Mouse (Mus musculus) granulocyte monocyte progenitor cell, adult 5-6 weeks (primary cell): ENCODE measurements around the gene Bcl2l12. TPM values are rescaled to one million over a fixed set of nuclear protein-coding genes. Genes with fewer than 3 reads are reported as not detected.

Source experiments
- ATAC-seq: replicated peaks from 2 replicates; pipeline ENCODE4 v1.8.0; 2016; ENCODE audit warnings: mild to moderate bottlenecking, moderate TSS enrichment, inconsistent platforms; ENCODE audit not compliant: poor library complexity, severe bottlenecking
- total RNA-seq, 2 experiments: library from RNA; stranded (forward) in 1 of 2; stranded (reverse) in 1 of 2; fragments of 200-712, 200-1000 nt in 1 of 2; fragments of >200 nt in 1 of 2; fragmentation: Nextera tagmentation in 1 of 2; gene quantifications; 2 replicates each; pipeline ENCODE4 v1.2.3; 2014 to 2017

Bcl2l12 gene
- total RNA-seq, 2 experiments from 2014 or later = 19.4 to 32.9 TPM

DNA sequence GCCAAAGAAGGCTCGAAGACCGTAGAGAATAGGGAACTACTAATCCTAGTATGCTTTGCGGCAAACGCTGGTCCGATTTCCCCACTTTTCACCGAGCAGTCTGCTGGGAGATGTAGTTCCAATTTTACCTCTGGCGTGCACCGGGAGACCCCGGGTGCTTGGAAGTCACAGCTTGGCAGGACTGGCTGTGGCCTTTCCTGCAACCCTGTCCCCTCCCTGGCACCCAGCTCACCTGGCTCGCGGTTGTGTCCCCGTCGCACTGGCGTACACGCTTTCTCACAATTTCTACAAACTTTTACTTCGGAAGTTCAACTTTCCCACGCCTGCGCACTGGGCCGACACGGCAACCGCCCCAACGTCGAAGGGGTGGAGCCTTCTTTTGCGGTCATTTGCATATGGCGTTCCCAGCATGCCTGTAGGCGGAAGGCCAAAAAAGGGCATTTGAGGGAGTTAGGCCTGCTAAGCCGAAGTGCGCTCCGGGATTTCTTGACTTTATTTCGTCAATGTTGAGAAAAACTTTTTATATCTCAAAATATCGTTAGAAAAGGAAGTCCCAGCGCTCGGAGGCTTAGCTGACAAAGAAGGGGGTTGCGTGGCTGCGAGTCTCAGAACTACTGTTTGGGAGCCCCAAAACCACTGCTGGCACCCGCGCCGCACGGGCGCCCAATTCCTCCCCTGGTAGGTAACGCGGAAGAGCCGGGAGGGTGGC lies 1.1 kb downstream of the Bcl2l12 start, which contains the start of gene Irf3:
Gene Irf3 (plus strand): TSS at position 418 of the 709 bp plus-strand sequence.
- peak; percentile 80 for ATAC-seq

DNA sequence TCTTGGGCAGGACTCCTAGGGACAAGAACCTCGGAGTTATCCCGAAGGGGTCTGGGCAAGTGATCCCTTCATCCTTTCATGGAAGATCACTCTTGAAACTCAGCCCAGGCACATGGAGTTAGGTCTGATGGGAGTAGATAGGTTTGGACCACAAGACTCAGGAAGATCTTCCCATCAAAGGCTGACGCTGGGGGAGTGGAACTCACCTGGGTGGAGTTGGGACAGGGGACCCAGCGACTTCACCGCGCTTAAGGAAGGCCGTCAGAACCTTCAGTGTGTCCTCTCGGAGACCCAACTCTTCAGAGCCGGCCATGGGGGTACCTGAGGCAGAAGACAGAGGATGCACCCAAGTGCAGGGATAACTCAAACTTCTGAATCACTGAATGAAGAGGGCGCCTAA lies 1.8 kb downstream of the Bcl2l12 start:
- ATAC-seq = no peak

DNA sequence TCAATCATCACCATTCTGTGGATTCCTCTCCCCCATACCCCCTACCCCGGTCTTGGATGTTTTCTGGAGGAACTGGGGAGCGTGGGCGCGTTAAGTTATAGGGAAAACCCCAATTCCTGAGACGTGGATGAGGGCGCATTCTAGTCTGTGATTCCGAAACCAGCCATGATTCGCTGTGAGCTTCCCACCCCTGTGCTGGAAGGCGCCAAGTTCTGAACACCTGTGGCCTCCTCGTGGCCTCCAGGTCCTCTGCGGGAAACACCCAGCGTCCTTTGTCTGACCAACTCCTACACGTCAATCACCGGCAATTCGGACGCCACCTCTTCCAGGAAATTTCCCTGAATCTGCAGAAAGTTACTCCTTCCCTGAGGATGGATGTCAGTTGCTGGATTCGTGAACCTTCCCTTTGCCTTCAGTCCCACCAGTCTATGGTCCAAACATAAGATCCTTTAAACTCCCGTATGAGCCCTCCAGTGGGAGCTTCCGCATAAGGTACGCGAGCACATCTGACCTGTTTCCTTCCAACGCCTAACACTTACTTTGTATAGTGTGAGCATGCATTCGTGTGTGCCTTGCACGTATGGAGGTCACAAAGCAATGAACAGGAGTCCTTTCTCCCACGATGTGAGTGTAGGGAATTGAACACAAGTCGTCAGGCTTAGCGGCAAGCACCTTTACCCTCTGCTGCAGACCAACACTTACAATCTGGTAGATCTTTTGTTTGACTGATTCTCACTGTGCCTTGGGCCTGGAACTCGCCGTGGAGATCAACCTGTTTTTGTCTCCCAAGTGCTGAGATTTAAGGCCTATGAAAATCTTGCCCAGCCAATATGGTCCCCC lies 11.4 kb downstream of the Bcl2l12 start:
- no peak for ATAC-seq

DNA sequence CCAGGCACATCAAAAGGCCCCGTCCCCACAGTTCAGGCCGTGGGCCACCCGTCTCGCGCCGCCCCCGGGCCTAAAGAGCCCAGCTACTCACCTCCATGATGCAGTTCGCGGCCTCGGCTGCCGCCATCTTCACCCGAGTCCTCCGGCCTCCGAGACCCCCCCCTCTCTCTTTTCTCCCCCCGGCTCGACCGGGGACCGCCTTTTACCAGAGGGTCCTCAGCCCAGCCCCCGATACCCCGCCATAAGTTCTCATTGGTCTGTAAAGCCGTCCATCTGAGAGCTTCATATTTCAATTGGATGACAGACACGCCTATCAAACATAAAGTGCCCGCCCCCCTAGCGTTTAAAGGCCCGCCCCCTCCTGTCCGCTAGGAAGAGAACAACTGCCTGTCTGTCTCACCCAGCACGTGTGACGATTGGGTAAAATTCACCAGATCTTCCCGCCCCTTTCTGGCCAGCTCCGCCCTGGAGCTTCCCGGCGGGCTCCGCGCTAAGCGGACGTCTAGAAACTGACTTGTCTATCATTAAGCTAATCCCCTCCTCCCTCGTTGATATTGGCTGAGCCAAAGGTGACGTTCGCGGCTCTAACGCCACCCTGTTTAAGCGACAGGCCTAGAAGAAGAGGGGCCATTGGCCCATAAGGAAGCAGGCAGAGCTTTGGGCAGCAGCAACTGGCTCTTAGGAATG lies 12.2 kb downstream of the Bcl2l12 start, which contains the start of gene Prmt1:
Gene Prmt1 (minus strand): TSS at position 377 of the 687 bp plus-strand sequence.
- peak; percentile 75 for ATAC-seq

DNA sequence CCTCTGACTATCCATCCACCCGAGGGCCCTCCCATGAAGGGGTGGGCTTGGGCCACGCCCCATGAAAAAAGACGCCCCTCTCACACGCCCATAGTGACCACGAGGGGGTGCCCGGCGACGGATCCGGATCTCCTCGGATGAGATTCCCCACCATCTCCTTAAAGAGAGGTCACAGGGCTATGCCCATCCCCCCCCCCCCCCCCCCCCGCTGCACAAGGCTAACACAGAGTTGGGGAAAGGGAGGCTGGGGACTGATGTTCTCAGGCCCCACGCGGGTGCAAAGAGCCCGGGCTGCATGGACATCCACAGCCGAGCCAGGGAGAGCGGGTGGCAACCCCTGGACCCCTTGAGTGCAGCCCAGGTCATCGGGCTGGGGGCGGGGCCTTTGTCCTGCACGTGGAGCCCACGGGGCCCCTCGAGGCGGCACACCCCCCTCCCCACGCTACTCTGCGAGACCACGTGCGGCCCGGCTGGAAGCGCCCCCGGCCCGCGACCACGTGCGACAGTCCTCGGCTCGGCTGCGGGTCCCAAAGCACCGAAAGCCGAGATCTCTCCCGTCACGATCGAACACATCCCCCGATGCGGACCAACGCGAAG lies 12.8 kb downstream of the Bcl2l12 start:
- peak; percentile 38 for ATAC-seq

GRCm38 (mm10) chr7:44984833-44985164 lies 13.7 kb downstream of the Bcl2l12 start:
- ATAC-seq = no peak

GRCm38 (mm10) chr7:44983944-44984832 lies 14.3 kb downstream of the Bcl2l12 start:
- ATAC-seq = no peak

DNA sequence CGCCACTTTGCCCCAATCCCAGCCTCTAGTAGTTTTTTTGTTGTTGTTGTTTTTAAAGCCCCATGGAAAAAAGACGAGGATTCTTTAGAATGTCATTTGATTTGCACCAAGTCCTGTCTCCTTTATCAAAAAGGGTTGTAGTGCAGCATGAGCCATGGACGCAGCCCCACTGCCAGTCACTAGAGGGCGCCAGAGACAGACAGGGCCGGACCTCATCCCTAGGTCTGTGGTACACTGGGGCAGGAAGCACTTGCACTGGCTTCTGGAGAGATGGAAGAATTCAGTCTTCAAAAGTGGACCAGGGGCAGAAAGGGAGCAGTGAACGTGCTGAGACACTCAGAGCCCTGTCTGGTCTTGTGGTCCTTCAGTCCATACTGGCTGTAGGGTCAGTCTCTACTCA lies 15.4 kb downstream of the Bcl2l12 start:
- ATAC-seq = peak; percentile 26

GRCm38 (mm10) chr7:44981539-44981938 lies 17.0 kb downstream of the Bcl2l12 start:
- no peak for ATAC-seq

DNA sequence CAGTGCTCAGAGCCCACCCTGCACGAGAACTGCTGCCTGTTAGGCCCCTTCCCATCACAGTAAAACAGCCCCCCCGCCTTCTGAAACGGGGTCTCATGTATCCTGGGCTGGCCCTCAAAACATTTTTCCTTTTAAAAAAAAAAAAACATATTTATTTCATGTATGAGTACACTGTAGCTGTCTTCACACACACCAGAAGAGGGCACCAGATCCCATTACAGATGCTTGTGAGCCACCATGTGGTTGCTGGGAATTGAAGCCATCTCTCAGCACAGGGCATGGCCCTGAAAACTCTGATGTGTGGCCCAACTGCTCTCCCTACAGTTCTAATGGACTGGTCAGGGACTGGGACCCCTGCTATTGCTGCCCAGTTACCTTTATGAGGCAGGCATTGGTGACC lies 20.2 kb downstream of the Bcl2l12 start:
- no peak for ATAC-seq

- ATAC-seq = no peak
Observed at GRCm38 (mm10) chr7:44975117-44975419, 23.4 kb downstream of the Bcl2l12 start.

- ATAC-seq = 0 out of 2 replicates have a peak, but pooled peaks have one; percentile 22
Observed at GRCm38 (mm10) chr7:44974383-44975116, 24.0 kb downstream of the Bcl2l12 start, which contains the start of gene Cpt1c. Gene Cpt1c, minus strand, starts transcription at chr7:44974851.

GRCm38 (mm10) chr7:44973415-44974130 lies 24.9 kb downstream of the Bcl2l12 start:
- ATAC-seq = no peak

GRCm38 (mm10) chr7:44971142-44971541 lies 27.4 kb downstream of the Bcl2l12 start:
- ATAC-seq = no peak

GRCm38 (mm10) chr7:44970231-44970691 lies 28.3 kb downstream of the Bcl2l12 start:
- peak; percentile 85 for ATAC-seq

GRCm38 (mm10) chr7:44966638-44967037 lies 31.9 kb downstream of the Bcl2l12 start:
- ATAC-seq = no peak

- no peak for ATAC-seq
Observed at GRCm38 (mm10) chr7:44965975-44966374, 32.5 kb downstream of the Bcl2l12 start.

- ATAC-seq = no peak
Observed at GRCm38 (mm10) chr7:44964990-44965389, 33.5 kb downstream of the Bcl2l12 start.
